Mouse (Mus musculus) layer of hippocampus, postnatal 36 days (tissue): ENCODE results near the gene Gm49373. TPM values are rescaled to one million over a fixed set of nuclear protein-coding genes. Genes with fewer than 3 reads are reported as not detected.

Source experiments
- DNase-seq, 2 experiments: peaks; one replicate each; pipeline ENCODE4 v3.0.0; 2022
- microRNA-seq, 2 experiments: library from miRNA; unstranded; fragments of <30 nt; microRNA quantifications; one replicate each; pipeline ENCODE4 v1.2.0; 2021
- total RNA-seq, 2 experiments: library from RNA; stranded (reverse); gene quantifications; 2 replicates each; pipeline ENCODE4 v1.2.3; 2021

Gm49373 gene
- total RNA-seq, 2 experiments from 2014 or later = 2.5 to 2.9 TPM

GRCm38 (mm10) chr9:21027774-21028290 lies 45.1 kb downstream of the Gm49373 start:
- DNase-seq = no peak

- DNase-seq = no peak
These were observed 46.0 kb downstream of the Gm49373 start for GRCm38 (mm10) chr9:21026849-21027248.

- DNase-seq = no peak
These were observed 47.6 kb downstream of the Gm49373 start for GRCm38 (mm10) chr9:21025258-21025810.

- no peak for DNase-seq
These were observed 50.2 kb downstream of the Gm49373 start for GRCm38 (mm10) chr9:21022726-21023125.

GRCm38 (mm10) chr9:21022288-21022687 lies 50.6 kb downstream of the Gm49373 start:
- DNase-seq = no peak

- no peak for DNase-seq
These were observed 51.5 kb downstream of the Gm49373 start for GRCm38 (mm10) chr9:21021363-21021762.

- no peak for DNase-seq
These were observed 54.3 kb downstream of the Gm49373 start for GRCm38 (mm10) chr9:21018600-21018999.

GRCm38 (mm10) chr9:21017177-21017575 lies 55.7 kb downstream of the Gm49373 start:
- DNase-seq = no peak

GRCm38 (mm10) chr9:21016331-21017176 lies 56.3 kb downstream of the Gm49373 start:
- DNase-seq = no peak

- no peak for DNase-seq
These were observed 57.2 kb downstream of the Gm49373 start, which contains the start of gene Icam1 for GRCm38 (mm10) chr9:21015571-21016130. Gene Icam1, plus strand, starts transcription at chr9:21015985.

- DNase-seq = peak in 1 of 2 experiments; percentile 52
These were observed 58.0 kb downstream of the Gm49373 start for GRCm38 (mm10) chr9:21014691-21015570.

Small RNA genes lying within 50 kb of the gene (microRNA-seq; reads per million reads assigned to microRNA genes)
- 0 reads per million in 2 experiments for gene Mir1900
- gene Mir7082 = 0.85 to 1.8 reads per million in 2 experiments

Other genes starting within 250 kb of the Gm49373 start
- gene A230050P20Rik, start 204.5 kb downstream of the Gm49373 start, total RNA-seq = 10 to 100 TPM; 68.4 to 69.6 TPM
- 1 to 10 TPM; 9.8 to 9.9 TPM for gene Angptl6, start 193.4 kb downstream of the Gm49373 start, total RNA-seq
- gene Ppan, start 184.9 kb downstream of the Gm49373 start, total RNA-seq = 10 to 100 TPM; 19.8 to 24.9 TPM
- gene Eif3g, start 174.5 kb downstream of the Gm49373 start, total RNA-seq = 100 to 1,000 TPM; 120 to 127 TPM
- gene Dnmt1, start 113.2 kb downstream of the Gm49373 start, total RNA-seq = 10 to 100 TPM; 34.0 to 35.1 TPM
- 1 to 10 TPM; 1.2 to 2.8 TPM for gene S1pr2, start 96.3 kb downstream of the Gm49373 start, total RNA-seq
- gene Mrpl4, start 70.4 kb downstream of the Gm49373 start, total RNA-seq = 10 to 100 TPM; 61.1 to 65.8 TPM
- 1 to 10 TPM; 1.9 to 3.6 TPM for gene Icam1, start 57.1 kb downstream of the Gm49373 start, total RNA-seq
- 1 to 10 TPM in 1 of 2 experiments, under 1 TPM in 1; 0.63 to 1.2 TPM for gene Icam4, start 43.7 kb downstream of the Gm49373 start, total RNA-seq
- 100 to 1,000 TPM; 360 to 373 TPM for gene Icam5, start 41.0 kb downstream of the Gm49373 start, total RNA-seq
- not detected for gene Zglp1, start 6.0 kb downstream of the Gm49373 start, total RNA-seq
- 10 to 100 TPM; 56.0 to 64.5 TPM for gene Fdx1l, start 518 bp upstream of the Gm49373 start, total RNA-seq
- 1 to 10 TPM; 4.8 to 5.0 TPM for gene Gm38431, start 18.9 kb upstream of the Gm49373 start, total RNA-seq
- gene Raver1, start 18.9 kb upstream of the Gm49373 start, total RNA-seq = 10 to 100 TPM; 29.9 to 31.5 TPM
- gene Tyk2, start 58.1 kb upstream of the Gm49373 start, total RNA-seq = 10 to 100 TPM; 14.6 to 18.0 TPM
- 100 to 1,000 TPM; 142 to 150 TPM for gene Cdc37, start 76.9 kb upstream of the Gm49373 start, total RNA-seq
- 10 to 100 TPM; 84.2 to 86.8 TPM for gene Pde4a, start 92.6 kb upstream of the Gm49373 start, total RNA-seq
- gene Keap1, start 166.3 kb upstream of the Gm49373 start, total RNA-seq = 10 to 100 TPM; 57.2 to 58.1 TPM
- gene S1pr5, start 175.3 kb upstream of the Gm49373 start, total RNA-seq = 10 to 100 TPM; 11.1 to 11.2 TPM
- 10 to 100 TPM; 38.8 to 40.9 TPM for gene Atg4d, start 192.2 kb upstream of the Gm49373 start, total RNA-seq
- 10 to 100 TPM; 48.1 to 50.2 TPM for gene Kri1, start 214.9 kb upstream of the Gm49373 start, total RNA-seq
- gene Cdkn2d, start 218.3 kb upstream of the Gm49373 start, total RNA-seq = 10 to 100 TPM; 53.0 to 62.9 TPM
- gene Ap1m2, start 239.2 kb upstream of the Gm49373 start, total RNA-seq = under 1 TPM; 0.35 to 0.57 TPM
- 10 to 100 TPM; 49.6 to 56.3 TPM for gene Slc44a2, start 247.6 kb upstream of the Gm49373 start, total RNA-seq